Comparison of ENCODE assay signal across 7 mouse cellular contexts in the genomic region with DNA sequence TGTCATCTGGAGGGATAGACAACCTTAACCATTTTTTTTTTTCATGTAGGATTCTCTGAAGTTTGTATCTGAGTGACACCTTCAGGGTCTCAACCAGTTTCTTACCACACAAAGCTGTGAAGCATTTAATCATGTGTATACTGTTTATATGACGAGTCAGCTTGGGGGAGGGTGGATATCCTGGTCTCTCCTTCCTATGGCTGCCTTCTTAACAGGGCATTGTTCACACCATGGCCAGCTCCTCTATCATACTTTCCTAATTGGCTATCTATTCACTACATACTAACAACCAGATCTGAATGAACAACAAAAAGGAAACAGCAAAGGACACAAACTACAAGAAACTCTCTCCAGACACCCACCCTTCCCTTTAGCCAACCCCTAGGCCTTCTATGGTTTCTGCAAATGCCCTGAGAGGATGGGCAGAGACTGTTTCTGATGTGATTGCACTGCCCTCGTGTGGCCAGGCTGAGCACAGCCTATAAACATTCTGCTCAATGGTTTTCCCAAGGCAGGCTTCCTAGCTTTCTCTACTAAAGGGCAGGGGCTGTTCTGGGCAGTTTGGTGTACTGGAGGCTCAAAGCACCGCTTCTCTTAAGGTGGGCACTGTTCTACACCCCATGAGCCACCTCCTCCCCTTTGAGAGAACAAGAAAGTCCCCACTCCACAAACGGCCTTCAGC. TPM values are rescaled to one million over a fixed set of nuclear protein-coding genes. Genes with fewer than 3 reads are reported as not detected.
DNase-seq lines count a peak whose midpoint lies in the region; ATAC-seq and TF ChIP-seq lines count a peak whose summit lies in the region.

No protein-coding gene starts in this region.

- peak; percentile 62 for ATAC-seq in intestine, postnatal 0 days
- peak; percentile 88 for ATAC-seq in midbrain, embryonic 11.5 days (ENCODE audit: low FRiP score)

- H3K4me3 ChIP-seq in intestine, postnatal 0 days (ENCODE audit: low read depth, low read length): no peak overlapping the region
- no peak overlapping the region for H3K4me3 ChIP-seq in midbrain, embryonic 11.5 days (ENCODE audit: low read depth, low read length)

- H3K36me3 ChIP-seq in intestine, postnatal 0 days (ENCODE audit: control insufficient read depth, insufficient read depth): peaks cover 35% of the 10 kb centered on the region
- peaks cover 7% of the 10 kb centered on the region; the same call in 1 of the 2 replicates for H3K36me3 ChIP-seq in midbrain, embryonic 11.5 days (ENCODE audit: control insufficient read depth, insufficient read depth, low read length)

- H3K4me1 ChIP-seq in intestine, postnatal 0 days (replicated peaks; ENCODE audit: control insufficient read depth, insufficient read depth, low read length): no peaks in the 10 kb centered on the region
- H3K4me1 ChIP-seq in midbrain, embryonic 11.5 days (ENCODE audit: control insufficient read depth, insufficient read depth, low read length): no peaks in the 10 kb centered on the region

- no peaks in the 10 kb centered on the region for H3K9me3 ChIP-seq in intestine, postnatal 0 days (ENCODE audit: control insufficient read depth)
- no peaks in the 10 kb centered on the region for H3K9me3 ChIP-seq in midbrain, embryonic 11.5 days (ENCODE audit: control insufficient read depth, low read length)

- no peak overlapping the region for H3K9ac ChIP-seq in intestine, postnatal 0 days (ENCODE audit: low read depth, low read length)
- H3K9ac ChIP-seq in midbrain, embryonic 11.5 days (ENCODE audit: low read length): no peak overlapping the region

- 32% methylated on average over 4 of the region's 4 CpGs for WGBS in intestine, postnatal 0 days
- 44% methylated on average over 4 of the region's 4 CpGs for WGBS in midbrain, embryonic 11.5 days

- DNase-seq in adrenal gland, adult 2 months: peak; percentile 76
- DNase-seq in embryo, embryonic 10.5 days (ENCODE audit: low spot score): peak; percentile 83
- DNase-seq in gastrocnemius, postnatal 14 days: peak; percentile 59
- DNase-seq in left cerebral cortex, postnatal 36 days (ENCODE audit: low spot score in 2 of 2): peak; percentile 68 to 72
- peak; percentile 96 for DNase-seq in midbrain, embryonic 11.5 days (ENCODE audit: low spot score, missing footprints)
- DNase-seq in right cerebral cortex, postnatal 4 days: peak; percentile 79

- H3K4me2 ChIP-seq in intestine, postnatal 0 days (replicated peaks; ENCODE audit: low read depth): no peak overlapping the region
- H3K4me2 ChIP-seq in midbrain, embryonic 11.5 days: no peak overlapping the region

- intact Hi-C loops in gastrocnemius, postnatal 14 days (cut with DNase I; ENCODE audit: low total_unique reads): loop anchor here (5.0 kb wide), 3 partner anchors 109 to 329 kb away; no protein-coding TSS in a partner anchor
- intact Hi-C loops in left cerebral cortex, postnatal 36 days (cut with DNase I): loop anchor here (2.0 to 10.0 kb wide), 5 partner anchors 94 to 586 kb away; partner anchors contain the start of gene Exoc3

- TF ChIP-seq CTCF in intestine, postnatal 0 days (IDR thresholded peaks at IDR 0.05; ENCODE audit: low read depth): peak; percentile 96

- no peak overlapping the region for H3K27ac ChIP-seq in intestine, postnatal 0 days (ENCODE audit: low read depth, low read length)
- no peak overlapping the region for H3K27ac ChIP-seq in midbrain, embryonic 11.5 days (ENCODE audit: low read depth, low read length)

- H3K27me3 ChIP-seq in intestine, postnatal 0 days (replicated peaks; ENCODE audit: control insufficient read depth, insufficient read depth, low read length): no peaks in the 10 kb centered on the region
- H3K27me3 ChIP-seq in midbrain, embryonic 11.5 days (ENCODE audit: control insufficient read depth, insufficient read depth, low read length): no peaks in the 10 kb centered on the region

RNA-seq across cellular contexts. Expression of gene Ahrr, which starts 8.9 kb away (rescaled TPM):
- total RNA-seq in adrenal gland, adult 2 months (2021): 1 to 10 TPM in 1 of 2 experiments, under 1 TPM in 1; 0.81 to 1.9 TPM
- polyA plus RNA-seq in adrenal gland, adult 2 months (2012; rRNA removed): 1.1 and 1.6 TPM in 2 replicates
- under 1 TPM; 0.04 to 0.25 TPM for total RNA-seq in gastrocnemius, postnatal 14 days (2021)
- polyA plus RNA-seq in intestine, postnatal 0 days (2015; fragmentation: Nextera tagmentation; extraction: Ambion mirVana): 0.21 and 0.50 TPM in 2 replicates
- total RNA-seq in left cerebral cortex, postnatal 36 days (2021): under 1 TPM; 0.64 to 0.70 TPM
- polyA plus RNA-seq in midbrain, embryonic 11.5 days (2014; fragmentation: Nextera tagmentation; extraction: Ambion mirVana): 1.4 and 1.5 TPM in 2 replicates

RNA-seq across cellular contexts. Expression of gene Pdcd6, which starts 16.3 kb away (rescaled TPM):
- total RNA-seq in adrenal gland, adult 2 months (2021): 100 to 1,000 TPM; 143 to 150 TPM
- polyA plus RNA-seq in adrenal gland, adult 2 months (2012; rRNA removed): 83.4 and 84.4 TPM in 2 replicates
- 10 to 100 TPM; 20.9 to 24.7 TPM for total RNA-seq in gastrocnemius, postnatal 14 days (2021)
- 312 and 334 TPM in 2 replicates for polyA plus RNA-seq in intestine, postnatal 0 days (2015; fragmentation: Nextera tagmentation; extraction: Ambion mirVana)
- 10 to 100 TPM; 80.6 to 87.7 TPM for total RNA-seq in left cerebral cortex, postnatal 36 days (2021)
- polyA plus RNA-seq in midbrain, embryonic 11.5 days (2014; fragmentation: Nextera tagmentation; extraction: Ambion mirVana): 116 and 125 TPM in 2 replicates

RNA-seq across cellular contexts. Expression of gene Sdha, which starts 49.0 kb away (rescaled TPM):
- 100 to 1,000 TPM; 601 to 696 TPM for total RNA-seq in adrenal gland, adult 2 months (2021)
- polyA plus RNA-seq in adrenal gland, adult 2 months (2012; rRNA removed): 99.4 and 128 TPM in 2 replicates
- 100 to 1,000 TPM; 505 to 626 TPM for total RNA-seq in gastrocnemius, postnatal 14 days (2021)
- 213 TPM in 2 replicates for polyA plus RNA-seq in intestine, postnatal 0 days (2015; fragmentation: Nextera tagmentation; extraction: Ambion mirVana)
- total RNA-seq in left cerebral cortex, postnatal 36 days (2021): 100 to 1,000 TPM; 287 to 333 TPM
- 227 and 233 TPM in 2 replicates for polyA plus RNA-seq in midbrain, embryonic 11.5 days (2014; fragmentation: Nextera tagmentation; extraction: Ambion mirVana)

RNA-seq across cellular contexts. Expression of gene Ccdc127, which starts 49.0 kb away (rescaled TPM):
- 10 to 100 TPM; 51.0 to 58.7 TPM for total RNA-seq in adrenal gland, adult 2 months (2021)
- polyA plus RNA-seq in adrenal gland, adult 2 months (2012; rRNA removed): 1.1 and 1.3 TPM in 2 replicates
- 10 to 100 TPM; 37.0 to 43.6 TPM for total RNA-seq in gastrocnemius, postnatal 14 days (2021)
- polyA plus RNA-seq in intestine, postnatal 0 days (2015; fragmentation: Nextera tagmentation; extraction: Ambion mirVana): 22.0 and 23.0 TPM in 2 replicates
- 10 to 100 TPM; 83.1 to 98.0 TPM for total RNA-seq in left cerebral cortex, postnatal 36 days (2021)
- polyA plus RNA-seq in midbrain, embryonic 11.5 days (2014; fragmentation: Nextera tagmentation; extraction: Ambion mirVana): 58.2 and 61.9 TPM in 2 replicates
